Mouse (Mus musculus) frontal cortex, adult 2 months (tissue): ENCODE data around the gene Gm11397. TPM values are rescaled to one million over a fixed set of nuclear protein-coding genes. Genes with fewer than 3 reads are reported as not detected.
"Not testable (repeated sequence)": the region's sequence is repeated elsewhere in the genome, so short reads cannot be mapped to it uniquely, and the experiment has no call there.

Experiments used
- DNase-seq, 2 experiments: peaks; one replicate each; pipeline ENCODE4 v3.0.0; 2022; ENCODE audit warnings: low spot score in 1 of 2; ENCODE audit errors: extremely low spot score in 1 of 2
- polyA plus RNA-seq: library from polyadenylated mRNA; depleted of rRNA; stranded (reverse); fragments of >200 nt; gene quantifications from 2 replicates; pipeline ENCODE4 v1.2.3, GENCODE M21; 2012; rRNA removed

Gm11397 gene
- polyA plus RNA-seq, result not detected in 2 replicates

- not testable (repeated sequence) for DNase-seq
Observed at GRCm38 (mm10) chr13:33395461-33395860, at the start of gene Gm11397. Gm11397 (plus strand) TSS chr13:33395761.

GRCm38 (mm10) chr13:33356666-33357065 is 38.9 kb upstream of the Gm11397 start:
- DNase-seq, result not testable (repeated sequence)

- not testable (repeated sequence) for DNase-seq
Observed at GRCm38 (mm10) chr13:33432714-33433113, 37.2 kb downstream of the Gm11397 start.

Other genes with a start within 250 kb of the Gm11397 start
- gene Serpinb9c, start 236.0 kb upstream of the Gm11397 start, polyA plus RNA-seq, result 0.08 and 0.17 TPM in 2 replicates
- 0.06 and 0.32 TPM in 2 replicates for gene Serpinb9d, start 202.8 kb upstream of the Gm11397 start, polyA plus RNA-seq
- gene Serpinb9e, start 146.1 kb upstream of the Gm11397 start, polyA plus RNA-seq, result 0.92 and 1.4 TPM in 2 replicates
- gene Serpinb9f, start 71.7 kb upstream of the Gm11397 start, polyA plus RNA-seq, result 0.06 and 0.40 TPM in 2 replicates
- 0.20 and 1.1 TPM in 2 replicates for gene Serpinb9g, start 89.0 kb downstream of the Gm11397 start, polyA plus RNA-seq